Mouse (Mus musculus): ENCODE data around the gene Ubqln1. TPM values are rescaled to one million over a fixed set of nuclear protein-coding genes. Genes with fewer than 3 reads are reported as not detected.

Gene Ubqln1
- 103 and 105 TPM in 2 replicates for total RNA-seq (2014; fragmentation: Nextera tagmentation)
- 78.1 and 84.1 TPM in 2 replicates for total RNA-seq (2017)
- 81.7 and 84.0 TPM in 2 replicates for polyA plus RNA-seq (2012)

DNA sequence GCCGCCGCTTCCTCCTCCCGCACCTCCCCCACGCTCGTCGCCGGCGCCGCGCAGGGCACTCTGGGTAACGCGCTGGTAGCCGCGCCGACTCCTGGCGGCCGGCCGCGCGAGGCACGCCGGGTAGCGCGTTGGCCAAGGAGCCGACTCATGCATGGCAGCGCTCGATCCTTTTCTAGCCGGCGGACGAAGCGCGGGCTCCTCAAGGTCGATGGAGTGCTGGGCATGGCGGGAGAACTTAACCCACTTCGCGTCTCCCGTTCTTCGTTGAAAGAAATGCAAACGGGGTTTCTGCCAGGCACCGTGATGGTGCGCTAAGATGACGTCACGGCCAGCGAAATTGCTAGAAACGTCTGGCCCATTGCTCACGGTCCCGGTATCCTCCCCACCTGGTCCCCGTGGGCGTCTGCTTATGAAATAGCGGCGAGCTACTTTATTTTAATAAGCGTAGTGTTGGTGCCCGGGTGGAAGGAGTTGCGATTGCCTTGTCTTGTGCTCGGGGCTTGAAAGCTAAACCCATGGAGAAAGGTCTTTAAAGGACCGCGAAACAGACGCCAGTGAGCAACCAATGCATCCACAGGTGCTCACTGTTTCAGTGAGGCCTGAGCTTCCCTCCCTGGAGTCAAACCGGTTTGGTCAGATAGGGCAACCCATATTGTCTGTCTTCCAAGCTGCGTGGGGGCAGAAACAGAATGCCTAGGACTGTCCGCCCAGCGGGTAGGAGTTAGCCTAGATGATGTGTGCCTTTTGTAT, at the start of gene Ubqln1:
Gene Ubqln1 (minus strand): TSS at position 62 of the 750 bp plus-strand sequence.
- ATAC-seq (ENCODE audit: extremely low read depth, insufficient number of reproducible peaks, low FRiP score, poor library complexity, severe bottlenecking) (peak; percentile 47), DNase-seq (ENCODE audit: low spot score) (peak; percentile 85)
- Histone ChIP-seq H3K27me3 (ENCODE audit: insufficient read depth, low read length) (no peaks in the 10 kb centered on the region), H3K36me3 (replicated peaks) (peaks cover 15% of the 10 kb centered on the region), H3K4me3 (ENCODE audit: low read depth, low read length) (peak within 1 kb of the TSS; percentile 96), H3K9me3 (replicated peaks) (no peaks in the 10 kb centered on the region), H3K4me1 (ENCODE audit: insufficient read depth, low read depth, low read length) (peaks cover 35% of the 10 kb centered on the region)
- TF ChIP-seq GATA2 (IDR thresholded peaks at IDR 0.05; ENCODE audit: borderline replicate concordance, low read depth, low read length) (no peak), CTCF (IDR thresholded peaks at IDR 0.05; ENCODE audit: low read depth, low read length) (no peak), POLR2AphosphoS5 (IDR thresholded peaks at IDR 0.05; ENCODE audit: insufficient replicate concordance, low read depth, low read length) (no peak), GATA1 (IDR thresholded peaks at IDR 0.05; ENCODE audit: borderline replicate concordance, low read length) (no peak), TAL1 (conservative IDR thresholded peaks at IDR 0.05; ENCODE audit: low read depth, low read length) (no peak)

DNA sequence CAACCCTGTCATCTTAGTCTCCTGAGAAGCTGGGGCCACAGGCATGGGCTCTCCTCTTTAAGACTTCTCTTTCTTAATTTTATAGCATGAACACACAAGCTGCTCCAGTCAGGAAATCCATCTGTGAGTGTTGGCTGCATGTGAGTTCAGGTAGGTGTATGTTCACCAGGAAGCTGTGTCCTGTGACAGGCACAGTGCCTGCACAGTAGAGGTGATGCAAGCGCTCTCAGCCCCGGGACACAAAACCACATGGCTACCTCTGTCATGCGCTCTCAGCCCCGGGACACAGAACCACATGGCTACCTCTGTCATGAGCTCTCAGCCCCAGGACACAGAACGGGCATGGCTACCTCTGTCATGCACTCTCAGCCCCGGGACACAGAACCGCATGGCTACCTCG, 48.1 kb upstream of the Ubqln1 start:
- H3K4me1 ChIP-seq (ENCODE audit: insufficient read depth, low read depth, low read length), result 0 out of 2 replicates have a peak, but pooled peaks cover 2% of the 10 kb centered on the region
- peaks cover 18% of the 10 kb centered on the region for H3K36me3 ChIP-seq (replicated peaks)
- DNase-seq (ENCODE audit: low spot score) (no peak), ATAC-seq (ENCODE audit: extremely low read depth, insufficient number of reproducible peaks, low FRiP score, poor library complexity, severe bottlenecking) (no peak)
- no peak overlapping the region for H3K4me3 ChIP-seq (ENCODE audit: low read depth, low read length)
- peaks cover 6% of the 10 kb centered on the region; the same call in 1 of the 2 replicates for H3K27me3 ChIP-seq (ENCODE audit: insufficient read depth, low read length)
- no peaks in the 10 kb centered on the region for H3K9me3 ChIP-seq (replicated peaks)
- TF ChIP-seq CTCF (IDR thresholded peaks at IDR 0.05; ENCODE audit: low read depth, low read length), result no peak

DNA sequence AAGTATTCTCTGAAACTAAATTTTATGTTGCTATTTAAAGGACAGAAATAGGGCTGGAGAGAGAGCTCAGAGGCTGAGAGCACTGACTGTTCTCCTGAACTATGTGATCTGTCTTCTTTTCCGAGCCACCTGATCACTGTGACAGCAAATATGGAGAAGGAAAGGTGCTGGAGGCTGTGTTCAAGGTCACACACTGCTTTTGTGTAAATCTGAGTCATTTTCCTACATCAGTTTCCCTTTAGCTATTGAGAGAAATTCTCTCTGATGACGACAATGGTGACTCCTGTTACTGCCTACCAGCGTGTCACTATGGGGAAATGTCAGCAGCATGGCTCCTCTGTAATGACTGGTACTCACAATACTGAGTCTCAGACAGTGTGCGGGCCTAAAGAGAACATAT, 46.2 kb upstream of the Ubqln1 start:
- no peak overlapping the region for H3K4me3 ChIP-seq (ENCODE audit: low read depth, low read length)
- ATAC-seq (ENCODE audit: extremely low read depth, insufficient number of reproducible peaks, low FRiP score, poor library complexity, severe bottlenecking) (no peak; the same call in 1 of the 2 replicates), DNase-seq (ENCODE audit: low spot score) (no peak)
- peaks cover 18% of the 10 kb centered on the region for H3K36me3 ChIP-seq (replicated peaks)
- H3K27me3 ChIP-seq (ENCODE audit: insufficient read depth, low read length), result peaks cover 6% of the 10 kb centered on the region; the same call in 1 of the 2 replicates
- H3K4me1 ChIP-seq (ENCODE audit: insufficient read depth, low read depth, low read length), result 0 out of 2 replicates have a peak, but pooled peaks cover 2% of the 10 kb centered on the region
- TF ChIP-seq CTCF (IDR thresholded peaks at IDR 0.05; ENCODE audit: low read depth, low read length) (no peak), POLR2AphosphoS5 (IDR thresholded peaks at IDR 0.05; ENCODE audit: insufficient replicate concordance, low read depth, low read length) (no peak), GATA2 (IDR thresholded peaks at IDR 0.05; ENCODE audit: borderline replicate concordance, low read depth, low read length) (no peak), GATA1 (IDR thresholded peaks at IDR 0.05; ENCODE audit: borderline replicate concordance, low read length) (no peak), TAL1 (conservative IDR thresholded peaks at IDR 0.05; ENCODE audit: low read depth, low read length) (no peak)
- no peaks in the 10 kb centered on the region for H3K9me3 ChIP-seq (replicated peaks)

DNA sequence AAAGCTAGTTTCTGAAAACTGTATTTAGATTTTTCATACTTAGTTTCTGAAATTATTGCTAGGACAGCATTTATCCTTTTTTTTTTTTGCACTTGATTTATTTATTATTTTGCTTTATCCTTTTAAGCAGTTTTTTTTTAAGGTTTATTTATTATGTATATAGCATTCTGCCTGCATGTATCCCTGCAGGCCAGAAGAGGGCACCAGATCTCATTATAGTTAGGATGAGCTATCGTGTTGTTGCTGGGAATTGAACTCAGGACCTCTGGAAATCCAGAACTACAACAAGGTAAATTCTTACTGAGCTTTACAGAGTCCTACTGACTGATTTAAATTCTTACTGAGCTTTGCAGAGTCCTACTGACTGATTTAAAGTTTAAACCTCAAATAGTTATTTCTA, 37.8 kb upstream of the Ubqln1 start:
- ATAC-seq (ENCODE audit: extremely low read depth, insufficient number of reproducible peaks, low FRiP score, poor library complexity, severe bottlenecking) (no peak), DNase-seq (ENCODE audit: low spot score) (no peak)
- Histone ChIP-seq H3K27me3 (ENCODE audit: insufficient read depth, low read length) (peaks cover 4% of the 10 kb centered on the region; the same call in 1 of the 2 replicates), H3K4me1 (ENCODE audit: insufficient read depth, low read depth, low read length) (no peaks in the 10 kb centered on the region), H3K36me3 (replicated peaks) (peaks cover 10% of the 10 kb centered on the region), H3K4me3 (ENCODE audit: low read depth, low read length) (no peak overlapping the region), H3K9me3 (replicated peaks) (no peaks in the 10 kb centered on the region)
- no peak for TF ChIP-seq CTCF (IDR thresholded peaks at IDR 0.05; ENCODE audit: low read depth, low read length)
- no peak for TF ChIP-seq GATA2 (IDR thresholded peaks at IDR 0.05; ENCODE audit: borderline replicate concordance, low read depth, low read length)
- TF ChIP-seq POLR2AphosphoS5 (IDR thresholded peaks at IDR 0.05; ENCODE audit: insufficient replicate concordance, low read depth, low read length), result no peak
- no peak for TF ChIP-seq TAL1 (conservative IDR thresholded peaks at IDR 0.05; ENCODE audit: low read depth, low read length)
- no peak for TF ChIP-seq GATA1 (IDR thresholded peaks at IDR 0.05; ENCODE audit: borderline replicate concordance, low read length)

DNA sequence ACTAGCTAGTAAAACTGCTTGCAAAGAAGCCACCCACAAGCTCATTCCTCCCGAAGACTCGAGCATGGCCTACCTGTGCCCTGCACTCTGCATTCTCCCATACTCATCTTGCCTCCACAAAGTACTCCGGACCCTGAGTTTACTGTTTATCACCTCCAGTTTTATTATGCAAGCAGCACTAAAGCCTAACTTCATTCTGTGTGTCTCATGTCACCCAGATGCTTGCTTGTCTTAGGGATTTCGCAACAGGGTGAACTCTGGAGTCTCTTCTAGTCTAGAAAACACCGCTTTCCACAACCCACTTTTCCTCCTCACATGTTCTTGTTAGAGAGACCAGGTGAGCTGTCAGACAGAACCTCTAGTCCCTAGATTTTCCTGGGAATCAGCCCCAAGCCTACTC, 33.5 kb upstream of the Ubqln1 start:
- TF ChIP-seq CTCF (IDR thresholded peaks at IDR 0.05; ENCODE audit: low read depth, low read length) (no peak), TAL1 (conservative IDR thresholded peaks at IDR 0.05; ENCODE audit: low read depth, low read length) (no peak), POLR2AphosphoS5 (IDR thresholded peaks at IDR 0.05; ENCODE audit: insufficient replicate concordance, low read depth, low read length) (no peak), GATA1 (IDR thresholded peaks at IDR 0.05; ENCODE audit: borderline replicate concordance, low read length) (no peak), GATA2 (IDR thresholded peaks at IDR 0.05; ENCODE audit: borderline replicate concordance, low read depth, low read length) (no peak)

DNA sequence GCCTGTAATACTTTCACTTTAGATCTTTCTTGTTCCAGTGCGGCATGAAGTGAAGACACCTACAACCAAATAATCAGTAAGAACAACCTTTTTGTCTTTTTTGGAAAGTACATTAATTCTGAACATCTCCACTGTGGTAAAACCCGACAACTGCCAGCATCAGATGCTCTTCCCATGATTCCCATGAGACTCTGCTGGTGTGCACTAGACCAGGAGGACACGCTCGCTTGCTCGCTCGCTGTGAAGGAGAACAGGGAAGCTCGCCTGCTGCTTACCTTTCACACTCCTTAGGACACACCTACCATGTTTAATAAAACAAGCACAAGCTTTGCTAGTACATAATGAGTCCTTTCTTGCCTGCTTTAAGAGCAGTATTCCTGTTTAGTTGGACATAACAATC, 21.1 kb upstream of the Ubqln1 start:
- Histone ChIP-seq H3K36me3 (replicated peaks) (peaks cover 4% of the 10 kb centered on the region), H3K27me3 (ENCODE audit: insufficient read depth, low read length) (0 out of 2 replicates have a peak, but pooled peaks cover 3% of the 10 kb centered on the region), H3K4me1 (ENCODE audit: insufficient read depth, low read depth, low read length) (peaks cover 4% of the 10 kb centered on the region; the same call in 1 of the 2 replicates), H3K4me3 (ENCODE audit: low read depth, low read length) (no peak overlapping the region), H3K9me3 (replicated peaks) (no peaks in the 10 kb centered on the region)
- ATAC-seq (ENCODE audit: extremely low read depth, insufficient number of reproducible peaks, low FRiP score, poor library complexity, severe bottlenecking) (no peak), DNase-seq (ENCODE audit: low spot score) (no peak)
- TF ChIP-seq CTCF (IDR thresholded peaks at IDR 0.05; ENCODE audit: low read depth, low read length) (no peak), TAL1 (conservative IDR thresholded peaks at IDR 0.05; ENCODE audit: low read depth, low read length) (no peak), GATA2 (IDR thresholded peaks at IDR 0.05; ENCODE audit: borderline replicate concordance, low read depth, low read length) (no peak), GATA1 (IDR thresholded peaks at IDR 0.05; ENCODE audit: borderline replicate concordance, low read length) (no peak), POLR2AphosphoS5 (IDR thresholded peaks at IDR 0.05; ENCODE audit: insufficient replicate concordance, low read depth, low read length) (no peak)

More for the DNA sequence above, 33.5 kb upstream of the Ubqln1 start:
- Histone ChIP-seq H3K4me3 (ENCODE audit: low read depth, low read length) (no peak overlapping the region), H3K27me3 (ENCODE audit: insufficient read depth, low read length) (no peaks in the 10 kb centered on the region), H3K36me3 (replicated peaks) (peaks cover 8% of the 10 kb centered on the region), H3K4me1 (ENCODE audit: insufficient read depth, low read depth, low read length) (no peaks in the 10 kb centered on the region), H3K9me3 (replicated peaks) (no peaks in the 10 kb centered on the region)
- no peak for DNase-seq (ENCODE audit: low spot score)
- ATAC-seq (ENCODE audit: extremely low read depth, insufficient number of reproducible peaks, low FRiP score, poor library complexity, severe bottlenecking), result no peak

Data from G1E (cell line).